Mouse (Mus musculus): Measurements from ENCODE around the gene Srpr.
A peak's percentile ranks its signal among the peaks of the same experiment; 100 is the strongest.

Srpr gene

DNA sequence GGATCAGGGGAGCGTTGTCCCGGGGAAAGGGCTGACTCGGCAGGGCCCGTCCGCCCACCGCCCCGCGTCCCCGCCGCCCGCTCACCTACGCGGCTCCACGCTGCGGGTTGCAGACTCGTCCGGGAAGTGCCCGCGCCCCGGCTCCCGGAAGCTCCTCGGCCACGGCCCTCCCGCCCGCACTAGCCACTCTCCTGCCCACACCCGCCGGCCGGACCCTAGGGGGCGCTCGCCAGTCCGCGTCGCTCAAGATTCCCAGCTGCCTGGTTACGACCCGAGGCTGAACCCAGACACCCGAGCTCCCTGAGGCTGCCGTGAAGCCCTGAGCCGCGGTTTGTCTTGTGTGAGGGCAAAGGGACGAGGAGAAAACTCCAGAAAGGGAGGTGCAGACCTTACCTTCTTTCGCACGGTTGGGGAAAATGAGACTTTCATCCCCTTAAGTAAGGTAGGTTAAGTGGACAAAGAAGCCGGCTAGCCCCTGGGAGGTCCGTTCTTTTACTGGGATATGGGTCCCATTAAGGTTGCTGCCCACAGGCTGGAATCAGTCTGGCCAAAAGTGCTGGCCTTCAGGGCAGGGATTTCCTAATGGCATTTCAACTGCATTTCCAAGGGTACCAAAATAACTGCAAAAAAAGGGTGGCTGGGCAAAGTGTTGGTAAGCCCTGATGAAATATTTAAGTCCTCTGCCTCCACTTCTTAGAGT is at the start of gene Srpr, which contains the start of gene Tirap:
Gene Srpr (plus strand): TSS at position 404 of the 700 bp plus-strand sequence.
Gene Tirap (minus strand): TSS at position 520 of the 700 bp plus-strand sequence.
- DNase-seq = peak; percentile 93 to 95

- DNase-seq = no peak
These were observed 47.1 kb upstream of the Srpr start for GRCm38 (mm10) chr9:35152923-35153322.

- no peak for DNase-seq
These were observed 43.8 kb upstream of the Srpr start for GRCm38 (mm10) chr9:35156002-35156710.

DNA sequence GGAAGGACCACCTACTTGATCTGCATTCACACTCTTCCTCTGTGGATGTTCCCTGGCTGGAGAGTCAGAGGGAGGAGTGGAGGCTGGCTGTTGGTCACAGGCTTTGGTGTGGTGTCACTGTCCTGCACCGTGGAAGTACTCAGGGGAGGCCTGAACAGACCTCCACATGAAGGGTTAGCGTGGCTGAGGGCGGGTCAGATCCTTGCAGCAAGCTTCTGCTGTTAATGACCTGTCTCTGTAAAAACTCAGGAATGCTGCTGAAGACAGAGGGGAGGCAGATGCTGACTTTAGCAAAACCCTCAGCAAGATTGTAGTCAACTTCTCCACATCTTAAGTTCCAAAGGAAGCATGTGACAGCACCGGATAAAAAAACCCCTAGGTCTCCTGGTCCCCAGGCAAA is 43.1 kb upstream of the Srpr start:
- no peak for DNase-seq

DNA sequence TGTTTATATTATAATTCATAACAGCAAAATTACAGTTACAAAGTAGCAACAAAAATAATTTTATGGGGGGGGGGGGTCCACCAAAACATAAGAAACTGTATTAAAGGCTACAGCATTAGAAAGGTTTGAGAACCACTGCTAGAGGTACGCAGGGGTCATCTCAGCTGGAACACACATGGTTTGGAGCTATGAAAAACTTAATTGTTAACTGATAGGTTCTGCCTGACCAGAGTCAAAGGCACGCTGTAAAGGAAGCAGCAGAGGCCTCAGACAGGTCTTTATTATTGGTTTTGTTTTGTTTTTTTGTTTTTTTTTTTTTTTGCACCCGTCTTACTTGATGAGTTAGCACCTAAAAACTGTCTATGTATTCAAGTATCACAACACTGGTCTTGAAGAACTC is 41.5 kb upstream of the Srpr start:
- no peak for DNase-seq

DNA sequence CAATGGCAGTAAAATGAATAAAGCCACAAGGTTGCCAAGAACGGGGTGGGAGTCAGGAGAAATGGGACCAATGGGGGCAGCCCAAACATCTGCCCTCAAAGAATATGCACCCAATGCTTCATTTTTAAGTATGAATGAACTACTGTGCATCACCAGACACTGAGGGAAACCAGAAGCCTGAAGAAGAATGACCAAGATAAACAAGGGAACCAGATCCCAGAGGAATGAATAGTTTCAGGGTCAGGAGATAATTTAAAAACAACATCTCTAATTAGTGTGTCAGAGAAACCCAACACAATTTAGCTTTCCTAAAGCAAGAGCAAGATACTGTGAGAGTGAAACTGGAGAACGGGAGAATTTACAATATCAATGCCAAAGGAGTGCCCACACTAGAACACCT is 39.3 kb upstream of the Srpr start:
- no peak for DNase-seq

DNA sequence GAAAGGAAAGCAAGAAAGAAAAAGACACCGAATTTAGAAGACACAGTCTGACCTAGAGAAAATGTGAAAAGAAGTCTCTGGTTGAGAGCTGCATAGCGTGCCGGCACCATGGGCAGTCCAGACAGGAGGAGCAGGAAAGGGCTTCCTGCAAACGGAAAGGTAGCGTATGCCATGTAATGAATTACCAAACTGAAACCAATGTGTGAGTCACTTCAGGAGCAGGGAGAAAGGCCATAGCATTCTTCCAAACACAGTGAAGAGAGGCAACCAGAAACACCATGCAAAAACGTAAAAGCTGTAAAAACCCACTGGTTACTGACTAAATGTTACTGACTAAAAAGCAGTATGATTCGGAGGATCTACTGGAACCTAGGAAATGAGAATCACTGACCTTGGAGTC is 38.3 kb upstream of the Srpr start:
- DNase-seq = no peak

DNA sequence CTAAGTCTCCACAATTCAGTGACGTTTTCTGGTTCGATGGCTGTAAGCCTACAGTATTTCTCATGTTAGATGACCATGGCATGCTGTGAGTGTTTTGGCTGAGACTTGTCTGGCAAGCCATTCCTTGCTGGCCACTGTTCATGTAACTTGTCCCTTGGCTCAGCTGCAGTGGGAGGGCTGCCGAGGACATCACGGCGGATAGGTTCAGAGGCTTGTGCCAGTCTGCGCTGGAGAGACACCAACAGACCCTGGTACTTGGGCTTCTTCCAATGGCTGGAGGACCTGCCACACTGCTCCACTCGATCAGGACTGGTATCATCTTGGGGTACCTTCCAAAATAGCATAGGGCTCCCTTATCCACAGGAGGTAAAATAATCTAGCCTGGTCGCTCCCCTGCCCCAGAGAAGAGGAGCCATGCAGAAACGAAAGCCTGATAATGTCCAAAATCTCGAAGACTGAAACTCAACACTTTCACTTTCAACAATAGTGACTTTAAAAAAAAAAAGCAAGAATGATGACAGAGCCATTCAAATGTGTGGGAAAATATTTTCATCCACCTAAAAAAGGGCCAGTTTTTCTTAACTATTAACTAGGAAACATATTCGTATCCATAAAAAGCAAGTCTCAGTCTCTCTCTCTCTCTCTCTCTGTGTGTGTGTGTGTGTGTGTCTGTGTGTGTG is 36.8 kb upstream of the Srpr start:
- DNase-seq = peak; percentile 32 to 43

- DNase-seq = no peak
These were observed 35.7 kb upstream of the Srpr start for GRCm38 (mm10) chr9:35164142-35164874.

DNA sequence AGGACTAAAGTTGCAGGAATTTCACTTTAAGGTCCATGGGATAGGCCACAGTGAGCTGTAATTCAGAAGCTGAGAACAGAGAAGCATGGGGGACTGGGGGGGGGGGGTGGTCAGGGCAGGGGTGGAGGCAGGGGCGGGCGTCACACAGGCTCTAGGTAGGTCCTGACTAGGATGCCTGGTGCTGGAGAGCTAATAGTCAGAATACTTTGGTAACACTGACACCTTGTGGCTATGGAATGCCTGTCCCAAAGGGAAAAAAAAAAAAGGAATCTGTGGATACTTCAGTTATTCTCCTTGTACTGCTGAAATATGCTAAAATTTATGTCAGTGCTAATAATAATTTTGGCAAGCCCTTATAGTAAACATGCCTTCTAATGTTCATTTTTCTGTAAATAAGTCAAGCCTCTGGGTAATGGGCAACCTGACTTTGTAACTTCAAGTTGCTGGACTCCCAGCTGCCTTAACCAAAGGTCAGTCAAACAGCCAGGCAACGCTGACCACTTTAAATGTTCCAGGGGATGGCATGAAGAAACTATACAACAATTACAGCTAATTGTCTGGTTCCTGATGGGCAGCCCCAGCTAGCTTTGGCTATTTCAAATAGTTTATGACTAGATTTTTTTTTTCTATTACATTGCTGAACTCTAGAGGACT is 33.7 kb upstream of the Srpr start:
- DNase-seq = peak in 1 of 2 experiments; percentile 42

- no peak for DNase-seq
These were observed 33.0 kb upstream of the Srpr start for GRCm38 (mm10) chr9:35166798-35167635.

DNA sequence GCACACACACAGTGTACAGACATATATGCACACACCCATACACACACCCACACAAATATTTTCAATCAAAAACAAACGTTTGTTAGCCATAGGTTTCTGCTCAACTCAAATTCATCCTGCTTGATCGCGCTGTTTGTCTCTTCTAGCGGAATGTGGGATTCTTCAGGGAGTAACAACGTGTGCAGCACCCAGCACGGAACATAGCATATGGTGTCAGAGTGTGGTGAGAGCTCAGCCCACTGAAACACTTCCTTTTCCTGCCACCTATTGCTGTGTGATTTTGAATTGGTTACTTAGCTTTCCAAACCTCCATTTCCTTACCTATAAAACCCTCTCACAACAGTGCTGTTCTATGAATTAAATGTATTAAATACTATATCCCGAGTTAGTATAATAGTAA is 29.9 kb upstream of the Srpr start:
- DNase-seq = no peak

- no peak for DNase-seq
These were observed 26.6 kb upstream of the Srpr start for GRCm38 (mm10) chr9:35173331-35173730.

DNA sequence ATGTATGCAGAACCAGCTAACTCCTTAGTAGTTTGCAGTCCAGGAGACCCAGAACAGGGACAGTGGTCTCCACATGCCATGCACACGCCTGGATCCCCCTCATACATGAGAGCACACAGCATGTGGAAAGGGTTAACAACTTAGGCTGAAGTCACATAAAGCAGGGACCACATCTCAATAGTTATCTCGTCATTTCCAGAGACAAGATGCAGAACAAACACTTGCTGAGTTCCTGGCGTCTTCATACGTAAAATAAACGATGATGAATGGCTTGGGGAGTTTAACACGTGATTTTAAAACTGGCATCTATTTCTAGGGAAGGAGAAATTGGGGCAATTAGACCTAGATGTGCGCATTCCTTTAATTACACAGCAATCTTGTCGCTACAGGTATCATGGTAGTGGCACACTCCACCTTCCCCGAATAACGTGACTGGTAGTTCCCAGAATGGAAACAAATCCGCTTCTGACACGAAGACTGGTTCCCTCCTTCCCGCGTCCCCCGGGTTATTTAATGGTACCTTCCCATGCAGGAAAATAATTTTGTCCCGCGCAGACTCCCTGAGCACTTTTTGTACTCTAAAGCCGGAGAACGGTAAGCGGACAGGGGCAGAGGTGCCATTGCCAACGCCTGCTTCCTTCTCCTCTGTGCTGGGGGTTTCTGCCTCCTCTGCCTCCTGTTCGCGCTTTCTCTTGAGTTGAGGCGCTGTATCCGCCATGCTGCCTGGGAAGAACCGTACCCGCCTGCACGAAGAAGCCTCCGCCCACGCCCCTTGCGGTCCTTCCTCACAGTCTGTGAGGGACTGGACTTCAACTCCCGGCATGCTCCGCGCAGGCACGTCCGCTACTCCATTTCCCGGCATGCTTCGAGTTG is 24.5 kb upstream of the Srpr start, which contains the start of gene Dcps:
Gene Dcps (minus strand): TSS at position 811 of the 873 bp plus-strand sequence.
- DNase-seq = peak; percentile 96

DNA sequence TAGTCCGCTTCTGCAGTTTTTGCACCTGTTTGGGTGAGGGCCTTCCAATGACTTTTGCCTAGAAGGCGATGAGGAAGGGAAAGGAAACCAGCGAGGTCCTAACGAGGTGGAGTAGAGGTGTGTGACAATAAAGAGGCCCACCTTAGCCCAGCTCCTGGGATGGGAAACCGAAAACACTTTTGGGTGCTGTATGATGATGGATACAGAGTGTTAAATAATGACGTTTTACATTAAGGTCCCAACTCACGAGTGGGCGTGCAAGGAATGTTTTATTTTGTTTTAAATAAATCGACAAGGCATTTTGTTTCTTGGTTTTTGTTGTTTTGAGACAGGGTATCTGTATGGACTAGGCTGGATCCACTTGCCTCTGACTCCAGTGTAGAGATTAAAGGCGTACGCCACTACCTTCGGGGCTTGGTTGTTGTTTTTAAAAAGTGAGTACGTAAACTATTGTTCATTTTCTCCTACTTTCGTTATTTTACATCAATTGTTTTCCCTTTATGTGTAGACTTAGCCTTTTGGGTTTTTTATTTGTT is 23.8 kb upstream of the Srpr start:
- no peak for DNase-seq

DNA sequence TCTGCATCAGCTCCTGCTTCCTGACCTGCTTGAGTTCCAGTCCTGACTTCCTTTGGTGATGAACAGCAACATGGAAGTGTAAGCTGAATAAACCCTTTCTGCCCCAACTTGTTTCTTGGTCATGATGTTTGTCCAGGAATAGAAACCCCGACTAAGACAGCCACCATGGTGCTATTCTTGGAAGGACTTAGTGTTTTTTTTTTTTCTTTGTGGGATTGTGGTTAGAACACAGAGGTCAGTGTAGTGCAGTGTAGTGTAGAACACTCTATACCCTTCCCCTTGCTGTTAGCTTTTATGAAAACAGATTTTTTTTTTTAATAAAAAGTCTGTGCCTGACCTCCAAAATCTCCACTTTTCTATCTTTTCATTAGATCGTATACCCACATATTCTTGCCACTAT is 17.1 kb upstream of the Srpr start:
- DNase-seq = no peak

GRCm38 (mm10) chr9:35183359-35183758 is 16.6 kb upstream of the Srpr start:
- DNase-seq = no peak

DNA sequence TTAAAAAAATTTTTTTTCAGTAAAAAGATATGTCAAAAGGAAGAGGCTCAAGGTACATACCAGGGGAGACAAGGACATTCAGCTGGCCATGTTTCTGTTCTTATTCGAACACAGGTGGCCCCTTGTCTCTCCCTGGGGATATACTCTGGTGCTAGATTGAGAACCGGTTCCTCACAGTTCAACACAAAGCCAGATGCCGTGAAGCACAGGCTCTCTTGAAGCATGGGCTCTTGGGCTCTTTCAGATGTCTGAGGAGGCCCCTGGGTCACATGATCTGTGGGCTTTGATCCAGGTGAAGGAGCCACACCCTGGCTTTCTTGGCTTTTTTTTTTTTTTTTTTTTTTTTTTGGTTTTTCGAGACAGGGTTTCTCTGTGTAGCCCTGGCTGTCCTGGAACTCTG is 13.5 kb upstream of the Srpr start:
- no peak for DNase-seq

GRCm38 (mm10) chr9:35187351-35187903 is 12.5 kb upstream of the Srpr start:
- no peak for DNase-seq

DNA sequence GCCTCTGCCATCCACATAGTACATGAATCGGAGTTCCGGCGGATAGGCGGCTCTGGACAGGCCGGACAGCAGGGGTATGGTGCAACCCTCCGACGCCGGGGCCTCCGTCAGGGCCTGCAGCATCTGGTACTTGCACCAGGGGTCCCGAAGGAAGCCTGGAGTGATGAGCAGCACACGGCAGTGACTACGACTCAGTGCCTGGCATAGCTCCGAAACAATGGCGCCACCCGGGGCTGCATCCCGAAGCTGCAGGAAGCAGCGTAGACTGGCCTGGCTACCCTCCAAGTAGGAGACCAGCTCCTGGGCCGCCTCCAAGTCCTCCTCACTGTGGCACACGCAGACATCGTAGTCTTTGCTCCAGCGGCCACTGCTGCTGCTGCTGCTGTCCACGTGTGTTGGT is 11.3 kb upstream of the Srpr start:
- peak; percentile 29 to 50 for DNase-seq
